Mouse (Mus musculus) left cerebral cortex, postnatal 25 days (tissue): Measurements from ENCODE around the gene Herc4. TPM values are rescaled to one million over a fixed set of nuclear protein-coding genes. Genes with fewer than 3 reads are reported as not detected.
A peak's percentile ranks its signal among the peaks of the same experiment; 100 is the strongest.

Experiments
- DNase-seq, 2 experiments: peaks; one replicate each; pipeline ENCODE4 v3.0.0; 2022; ENCODE audit warnings: low spot score in 2 of 2, mixed read lengths in 1 of 2
- intact Hi-C: fragments of 180-260 bp; cut with DNase I; formaldehyde crosslinking; loops from one replicate; pipeline ENCODE4 v1.15.1; 2025
- total RNA-seq, 2 experiments: library from RNA; stranded (reverse); gene quantifications; 2 replicates each; pipeline ENCODE4 v1.2.3; 2021

Herc4 gene
- total RNA-seq, 2 experiments from 2014 or later, result 43.1 to 44.4 TPM

DNA sequence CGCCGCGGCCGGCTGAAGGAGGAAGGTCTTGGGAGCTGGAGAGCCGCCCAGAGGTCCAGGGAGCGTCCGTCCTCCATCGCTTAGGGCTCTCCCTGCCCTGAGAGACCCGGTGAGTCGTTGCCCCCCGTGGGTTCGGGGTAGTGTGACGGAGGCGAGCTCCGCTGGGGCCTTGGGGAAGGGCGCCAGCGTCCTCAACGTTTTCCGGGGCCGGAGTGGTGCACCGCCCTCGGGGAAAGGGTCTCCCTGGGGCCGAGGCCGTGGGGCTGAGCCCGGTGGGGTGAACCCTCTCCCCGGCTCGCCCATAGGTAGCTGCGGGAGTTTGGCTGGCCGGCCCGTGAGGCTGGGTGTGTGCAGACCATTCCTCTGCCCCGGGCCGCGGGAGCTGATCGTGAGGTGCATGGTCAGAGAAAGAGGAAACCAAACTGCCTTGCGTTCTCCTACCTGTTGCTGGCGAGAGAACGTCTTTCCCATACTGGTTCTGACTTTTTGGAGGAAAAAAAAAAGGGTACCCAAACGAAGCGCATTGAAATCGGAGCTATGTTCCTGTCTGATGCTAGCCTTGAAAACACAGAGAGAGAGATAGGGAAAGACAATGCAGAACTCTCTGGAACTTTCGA, 553 bp downstream of the Herc4 start:
- intact Hi-C loops, result loop anchor here (5.0 kb wide), 2 partner anchors 138 to 222 kb away; partner anchors contain the start of genes Dnajc12, Hnrnph3, Pbld2 and Sirt1
- DNase-seq, result no peak

DNA sequence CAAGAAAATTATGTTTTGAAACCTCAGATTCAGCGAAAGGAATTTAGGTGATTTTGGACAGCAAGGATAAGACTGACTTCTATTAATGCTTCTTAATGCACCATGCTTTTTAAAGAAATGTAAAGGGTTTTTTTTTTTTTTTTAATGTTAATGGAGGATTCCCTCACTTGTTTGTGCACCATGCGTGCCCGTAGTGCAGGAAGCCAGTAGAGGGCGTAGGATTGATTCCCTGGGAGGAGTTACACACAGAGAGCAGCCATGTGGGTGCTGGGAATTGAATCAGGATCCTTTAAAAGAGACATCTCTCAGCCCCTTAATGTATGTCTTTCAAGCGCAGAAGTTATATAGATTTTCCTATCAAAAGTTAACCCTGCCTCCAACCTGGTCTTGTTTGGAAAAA, 1.1 kb downstream of the Herc4 start:
- no peak for DNase-seq
- intact Hi-C loops, result loop anchor here (5.0 kb wide), 2 partner anchors 138 to 222 kb away; partner anchors contain the start of genes Dnajc12, Hnrnph3, Pbld2 and Sirt1

DNA sequence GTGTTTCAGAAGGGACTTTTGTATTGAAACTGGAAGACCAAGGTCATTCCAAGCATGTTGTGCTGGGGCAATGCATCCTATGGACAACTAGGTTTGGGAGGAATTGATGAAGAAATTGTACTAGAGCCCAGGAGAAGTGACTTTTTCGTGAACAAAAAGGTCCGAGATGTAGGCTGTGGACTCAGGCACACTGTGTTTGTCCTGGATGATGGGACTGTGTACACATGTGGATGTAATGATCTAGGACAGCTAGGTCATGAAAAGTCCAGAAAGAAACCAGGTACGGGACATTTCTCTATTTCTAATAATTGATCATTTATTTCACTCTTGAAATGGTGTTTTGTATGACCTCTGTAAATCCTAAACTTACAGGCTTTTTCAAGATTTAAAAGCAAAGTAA, 2.2 kb downstream of the Herc4 start:
- DNase-seq, result no peak
- intact Hi-C loops, result no loop called here

DNA sequence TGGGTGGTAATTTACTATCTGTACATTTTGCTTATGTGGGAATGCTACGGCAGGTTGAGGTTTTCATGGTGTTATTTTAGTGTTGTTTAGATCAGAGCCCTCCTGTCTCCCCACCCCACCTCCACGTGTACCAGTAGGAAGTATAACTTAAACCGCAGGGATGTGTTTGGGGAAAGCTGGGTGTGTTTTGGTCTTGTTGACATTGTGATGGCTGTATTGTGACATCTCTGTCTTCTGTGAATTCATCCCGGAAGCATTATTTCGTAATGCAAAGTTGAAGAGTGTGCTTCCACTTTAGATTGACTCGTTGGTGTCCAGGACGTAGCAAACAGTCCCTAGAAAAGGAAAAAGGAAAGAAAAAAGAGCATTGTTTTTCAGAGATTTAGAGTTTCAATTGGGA, 3.8 kb downstream of the Herc4 start:
- intact Hi-C loops, result no loop called here
- no peak for DNase-seq

DNA sequence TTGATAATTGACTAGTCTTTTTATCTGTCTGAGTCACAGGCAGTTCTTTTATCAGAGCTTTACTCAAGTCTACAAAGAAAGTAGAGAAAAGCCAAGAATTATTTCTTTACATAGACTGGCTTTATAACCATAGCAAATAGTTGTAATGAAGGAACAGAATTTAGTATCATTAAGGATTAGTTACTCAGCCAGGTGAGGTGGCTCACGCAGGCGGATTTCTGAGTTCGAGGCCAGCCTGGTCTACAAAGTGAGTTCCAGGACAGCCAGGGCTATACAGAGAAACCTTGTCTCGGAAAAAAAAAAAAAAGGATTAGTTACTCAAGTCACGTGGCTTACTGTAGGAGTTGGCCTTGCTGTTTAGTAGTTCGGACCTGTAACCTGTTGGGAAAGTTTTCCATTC, 4.8 kb downstream of the Herc4 start:
- no peak for DNase-seq
- intact Hi-C loops, result no loop called here

DNA sequence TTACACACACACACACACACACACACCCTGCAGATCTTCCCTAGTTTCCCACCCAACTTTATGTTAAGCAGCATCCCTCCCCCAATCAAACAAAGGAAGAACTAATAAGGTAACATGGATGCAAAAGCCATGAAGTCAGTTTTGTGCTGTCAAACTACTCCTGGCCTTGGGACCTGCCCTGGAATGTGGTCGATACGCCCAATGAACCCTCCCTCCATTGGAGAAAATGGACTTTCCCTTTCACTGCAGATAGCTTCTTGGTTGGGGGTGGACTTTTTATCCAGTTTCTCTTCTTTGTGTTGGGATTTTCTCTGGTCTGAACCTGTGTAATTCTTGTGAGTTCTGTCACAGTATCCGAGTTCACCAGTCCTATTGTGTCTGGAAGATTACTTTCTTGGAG, 15.1 kb downstream of the Herc4 start:
- no peak for DNase-seq
- intact Hi-C loops, result no loop called here

DNA sequence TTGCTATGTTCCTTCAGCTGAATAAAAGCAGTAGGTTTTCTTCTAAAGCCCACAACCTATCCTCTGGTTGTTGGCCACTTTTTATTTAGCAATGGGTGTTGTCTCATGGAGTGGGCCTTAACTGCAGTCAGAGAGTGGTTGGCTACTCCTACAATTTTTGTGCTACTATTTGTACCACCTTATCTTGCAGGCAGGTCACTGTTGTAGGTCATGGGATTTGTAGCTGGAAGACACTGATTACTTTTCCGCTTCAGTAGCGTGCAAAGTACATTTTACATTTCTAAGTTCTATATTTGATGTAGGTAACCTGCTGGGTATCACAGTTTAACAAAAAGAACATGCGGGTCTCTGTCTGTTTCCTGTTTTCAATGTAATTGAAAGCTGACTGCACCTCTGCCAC, 15.7 kb downstream of the Herc4 start:
- no peak for DNase-seq
- intact Hi-C loops, result no loop called here

DNA sequence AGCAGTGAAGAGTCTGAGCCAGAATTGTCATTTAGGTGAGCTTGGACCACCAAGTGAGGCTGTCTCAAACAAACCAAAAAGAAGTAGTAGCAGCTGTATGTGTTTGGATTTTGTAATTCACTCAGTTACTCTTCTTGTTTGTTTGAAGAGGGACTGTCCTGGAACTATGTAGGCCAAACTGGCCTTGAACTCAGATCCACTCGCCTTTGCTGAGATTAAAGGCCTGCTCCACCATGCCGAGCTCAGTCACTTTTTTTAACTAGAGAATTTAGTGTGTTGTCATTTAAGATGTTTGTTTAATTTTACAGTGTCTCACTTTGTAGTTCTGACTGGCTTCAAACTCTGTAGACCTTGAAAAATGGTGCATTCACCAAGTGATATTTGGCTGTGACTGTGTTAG, 24.3 kb downstream of the Herc4 start:
- no peak for DNase-seq
- intact Hi-C loops, result no loop called here

DNA sequence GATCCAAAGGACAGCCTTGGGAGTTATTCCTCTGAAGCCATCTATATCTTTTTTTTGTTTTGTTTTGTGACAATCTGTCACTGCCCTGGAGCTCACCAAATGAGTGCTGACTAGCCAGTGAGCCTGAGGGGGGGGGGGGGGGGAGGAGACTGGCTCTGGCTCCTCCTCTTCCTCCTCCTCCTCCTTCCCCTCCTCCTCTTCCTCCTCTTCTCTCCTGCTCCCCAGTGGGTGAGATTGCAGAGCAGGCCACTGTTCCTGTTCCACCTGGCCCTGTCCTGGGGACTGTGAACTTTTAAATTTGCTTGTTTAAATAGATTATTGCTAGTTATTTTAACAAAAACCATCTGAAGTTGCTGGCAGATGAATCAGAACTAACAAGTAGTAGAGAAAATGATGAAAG, 28.8 kb downstream of the Herc4 start:
- intact Hi-C loops, result no loop called here
- DNase-seq, result no peak

DNA sequence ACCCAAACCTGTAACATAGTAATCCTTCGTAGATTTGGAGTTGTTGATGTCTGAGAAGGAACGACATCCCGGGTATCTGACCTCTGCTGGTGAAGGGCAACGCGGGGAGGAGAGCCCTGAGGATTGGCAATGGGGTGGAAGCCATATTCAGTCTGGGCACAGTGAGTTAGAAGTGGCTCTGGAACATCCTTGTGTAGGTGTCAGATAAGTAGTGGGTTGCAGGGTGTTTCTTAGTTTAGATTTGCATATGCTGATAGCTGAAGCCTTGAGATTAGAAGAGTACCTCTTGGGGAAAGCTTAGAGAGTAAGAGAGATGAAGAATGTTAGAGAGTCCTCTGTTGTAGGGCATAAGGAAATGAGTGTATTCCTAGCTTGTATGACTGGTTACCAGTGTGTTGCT, 29.3 kb downstream of the Herc4 start:
- DNase-seq, result peak in 1 of 2 experiments; percentile 14
- intact Hi-C loops, result no loop called here

DNA sequence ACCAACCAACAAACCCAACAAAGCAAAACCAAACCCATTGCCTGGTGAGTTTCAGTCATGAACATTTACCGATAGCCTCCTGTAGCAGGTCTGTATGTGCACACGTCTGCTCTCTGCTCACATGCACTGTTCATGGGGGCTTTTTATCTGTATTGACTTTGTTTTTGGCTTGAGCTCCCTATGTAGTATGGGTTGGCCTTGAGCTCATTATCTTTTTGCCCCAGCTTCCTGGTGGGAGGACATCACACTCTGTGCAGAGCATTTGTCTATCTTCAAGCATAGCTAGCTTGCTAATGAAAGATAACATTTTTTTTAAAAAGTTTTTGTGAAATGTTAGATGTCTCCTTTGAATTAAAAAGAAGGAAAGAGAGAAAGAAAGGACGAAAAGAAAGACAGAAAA, 33.4 kb downstream of the Herc4 start:
- intact Hi-C loops, result no loop called here
- no peak for DNase-seq

DNA sequence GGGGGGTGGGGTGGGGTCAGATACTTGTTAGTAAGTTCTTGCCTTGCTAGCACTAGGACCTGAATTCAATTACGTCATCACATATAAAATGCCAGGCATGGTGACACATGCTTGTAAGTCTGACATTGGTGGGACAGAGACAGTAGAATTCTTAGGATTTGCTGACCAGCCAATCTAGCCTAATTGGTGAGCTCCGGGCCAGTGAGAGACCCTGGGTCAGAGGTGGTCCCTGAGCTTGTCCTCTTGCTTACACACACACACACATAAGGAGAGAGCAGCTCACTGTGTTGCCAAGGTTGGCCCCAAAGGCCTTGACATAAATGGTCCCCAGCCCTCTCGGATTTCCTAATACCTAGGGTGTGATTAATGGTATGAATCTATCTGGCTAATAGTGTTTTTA, 36.2 kb downstream of the Herc4 start:
- no peak for DNase-seq
- intact Hi-C loops, result no loop called here

DNA sequence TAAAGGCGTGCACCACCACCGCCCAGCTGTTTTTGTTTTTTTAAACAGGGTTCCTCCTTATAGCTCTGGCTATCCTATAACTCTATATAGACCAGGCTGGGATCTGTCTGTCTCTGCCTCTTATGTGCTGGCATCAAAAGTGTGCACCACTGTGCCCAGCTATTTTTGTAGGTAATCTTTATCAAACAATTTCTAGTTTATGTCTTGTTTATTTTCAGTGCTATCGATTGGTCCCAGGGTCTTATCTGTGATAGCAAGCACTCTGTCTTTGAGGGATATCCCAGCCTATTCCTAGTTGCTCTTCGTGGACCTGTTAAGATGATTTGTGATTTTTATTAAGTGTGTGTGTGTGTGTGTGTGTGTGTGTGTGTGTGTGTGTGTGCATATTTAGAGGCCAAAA, 38.8 kb downstream of the Herc4 start:
- no peak for DNase-seq
- intact Hi-C loops, result no loop called here

DNA sequence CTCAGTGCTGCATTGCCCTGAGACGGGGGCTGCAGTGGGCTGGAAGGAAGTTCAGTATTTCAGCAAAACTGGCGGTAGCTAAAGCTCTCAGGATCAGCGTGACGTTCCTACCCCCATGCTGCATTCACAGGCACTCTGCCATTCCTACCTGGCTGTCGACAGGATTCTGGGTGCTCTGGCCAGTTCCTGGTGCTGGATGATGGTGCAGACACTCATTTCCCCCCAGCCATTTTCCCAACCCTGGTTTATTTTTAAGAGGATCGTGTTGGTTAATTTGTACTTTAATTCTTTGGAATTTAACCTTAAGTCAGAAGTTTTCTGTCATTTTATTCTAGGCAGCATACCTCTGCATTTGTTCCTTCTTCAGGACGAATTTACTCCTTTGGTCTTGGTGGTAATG, 39.2 kb downstream of the Herc4 start:
- intact Hi-C loops, result no loop called here
- DNase-seq, result no peak

DNA sequence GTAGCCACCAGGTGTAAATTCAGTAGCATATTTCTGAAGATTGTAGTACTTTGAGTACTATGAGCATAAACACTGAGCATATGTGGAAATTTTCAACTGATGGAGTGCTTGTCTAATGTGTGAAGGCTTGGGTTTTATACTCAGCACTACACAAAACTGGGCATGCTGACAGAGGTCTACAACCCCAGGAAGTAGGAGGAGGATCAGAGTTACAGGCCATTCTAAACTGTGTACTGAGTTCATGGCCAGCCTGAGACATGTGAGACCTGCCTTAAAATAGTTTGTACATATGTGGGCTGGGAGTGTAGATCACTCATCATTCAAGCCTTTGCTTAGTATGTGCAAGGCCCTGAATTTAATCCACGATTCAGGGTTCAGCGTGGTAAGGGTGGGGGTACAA, 58.7 kb downstream of the Herc4 start:
- intact Hi-C loops, result no loop called here
- no peak for DNase-seq

DNA sequence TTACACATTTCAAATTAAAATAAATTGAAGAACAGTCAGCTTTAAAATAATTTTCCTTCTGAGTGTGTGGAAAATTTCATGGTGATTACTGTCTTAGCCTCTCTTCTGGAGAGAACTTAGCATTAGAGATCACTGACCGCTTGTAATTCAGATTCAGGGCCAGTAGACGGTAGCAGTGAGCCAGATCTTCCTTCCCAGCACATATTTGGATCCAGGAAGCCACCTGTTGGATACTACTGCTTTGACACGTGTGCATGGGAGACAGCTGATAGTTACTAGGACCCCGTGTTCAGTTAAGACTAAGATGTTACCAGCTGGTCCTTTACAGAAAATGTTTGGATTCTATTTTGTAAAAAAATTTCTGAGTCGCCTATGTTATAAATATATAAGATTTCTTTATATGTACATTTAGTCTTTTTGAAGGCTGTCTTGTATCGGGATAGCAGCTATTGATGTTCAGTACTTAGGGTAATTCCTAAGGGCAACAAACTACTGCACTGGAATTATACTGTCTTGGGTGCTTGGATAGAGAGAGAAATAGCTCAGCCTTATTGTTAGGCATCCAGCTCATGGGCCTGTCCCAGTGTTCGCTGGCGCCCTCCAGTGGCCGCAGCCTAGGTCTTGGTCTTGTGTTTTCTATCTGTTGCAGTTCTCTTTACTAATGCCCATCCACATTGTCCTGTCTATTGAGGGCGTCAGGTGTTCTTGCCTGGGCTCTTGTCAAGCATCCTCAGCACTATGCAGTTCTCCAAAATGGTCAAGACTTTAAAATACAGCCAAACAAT, 65.2 kb downstream of the Herc4 start:
- intact Hi-C loops, result loop anchor here (1.0 to 2.0 kb wide), 2 partner anchors 74 to 154 kb away; partner anchors contain the start of gene Dnajc12
- peak; percentile 84 to 88 for DNase-seq

DNA sequence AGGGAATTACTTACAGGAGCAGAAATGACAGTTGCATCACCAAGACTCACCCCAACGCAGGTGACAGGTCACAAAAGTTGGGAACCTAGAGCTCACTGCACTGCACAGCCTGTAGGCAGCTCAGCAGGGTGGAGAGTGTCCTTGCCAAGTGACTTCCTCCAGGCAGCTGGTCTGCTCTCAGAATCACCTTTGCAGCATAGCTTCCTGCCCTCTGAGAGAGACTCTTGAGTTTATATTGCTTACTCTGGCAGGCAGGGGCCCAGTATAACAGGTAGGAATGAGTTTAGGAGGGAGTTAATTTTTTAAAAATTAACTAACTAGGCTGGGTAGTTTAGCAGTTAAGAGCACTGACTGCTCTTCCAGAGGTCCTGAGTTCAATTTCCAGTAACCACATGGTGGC, 70.1 kb downstream of the Herc4 start:
- intact Hi-C loops, result no loop called here
- no peak for DNase-seq

DNA sequence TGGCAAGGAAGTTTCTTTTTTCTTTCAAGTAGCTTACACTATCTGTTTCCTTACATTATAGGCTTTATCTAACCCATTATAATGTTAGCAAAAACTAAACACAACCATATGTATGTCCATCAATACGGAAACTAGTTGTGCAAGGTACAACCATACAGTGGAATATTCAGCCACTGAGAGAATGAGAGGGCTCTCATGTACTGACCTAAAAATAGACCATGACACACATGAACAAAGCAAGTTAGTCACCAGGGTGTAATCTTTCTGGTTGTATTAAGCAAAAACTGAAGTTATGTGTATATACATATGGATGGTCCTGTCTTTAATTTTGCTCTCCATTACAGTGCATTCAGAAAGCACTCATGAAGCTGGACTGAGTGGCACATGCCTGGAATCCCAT, 83.5 kb downstream of the Herc4 start:
- DNase-seq, result no peak
- intact Hi-C loops, result no loop called here

DNA sequence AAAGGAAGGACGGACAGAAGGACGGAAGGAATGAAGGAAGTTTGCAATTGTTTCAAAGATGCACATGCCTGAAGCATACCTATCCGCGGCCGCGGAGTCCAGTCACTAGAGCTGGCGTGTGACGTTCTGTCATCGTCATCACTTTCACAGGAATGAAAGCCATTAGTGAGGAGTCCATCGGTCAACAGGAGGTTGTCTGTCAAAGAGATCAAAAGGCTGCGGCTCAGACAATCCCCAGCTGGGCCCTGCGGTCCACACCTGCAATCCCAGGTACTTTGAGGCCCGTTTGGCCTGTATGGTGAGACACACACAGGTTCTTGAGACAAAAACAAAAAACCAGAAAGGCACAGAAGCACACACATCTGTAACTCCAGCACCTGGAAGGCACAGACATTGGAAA, 93.3 kb downstream of the Herc4 start:
- intact Hi-C loops, result loop anchor here (5.0 kb wide), 1 partner anchor 315 kb away; the partner anchor contains the start of genes Hnrnph3 and Pbld2
- DNase-seq, result no peak

DNA sequence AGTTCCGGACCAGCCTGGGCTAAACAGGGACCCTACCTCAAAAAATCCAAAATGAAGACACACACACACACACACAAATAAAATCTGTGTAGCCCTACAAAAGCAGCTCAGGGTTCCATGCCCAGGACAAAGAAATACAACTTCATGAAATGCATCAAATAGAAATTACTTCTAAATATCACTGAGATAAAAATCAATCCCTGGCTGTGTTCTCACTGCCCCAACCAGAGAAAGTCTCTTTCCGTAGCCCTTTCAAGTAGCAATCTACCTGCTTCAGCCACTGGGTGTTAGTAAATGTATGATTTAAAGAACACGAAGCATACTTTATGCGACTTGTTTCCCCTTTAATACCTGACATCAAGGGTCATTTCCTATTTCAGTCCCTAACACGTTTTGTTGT, 93.7 kb downstream of the Herc4 start:
- DNase-seq, result no peak
- intact Hi-C loops, result loop anchor here (5.0 kb wide), 1 partner anchor 315 kb away; the partner anchor contains the start of genes Hnrnph3 and Pbld2
